Mouse (Mus musculus): ENCODE results near the gene Hvcn1. TPM values are rescaled to one million over a fixed set of nuclear protein-coding genes. Genes with fewer than 3 reads are reported as not detected.
A peak's percentile ranks its signal among the peaks of the same experiment; 100 is the strongest.

Hvcn1 gene
- polyA plus RNA-seq, 1 experiment from 2014 or later: 9.6 TPM

DNA sequence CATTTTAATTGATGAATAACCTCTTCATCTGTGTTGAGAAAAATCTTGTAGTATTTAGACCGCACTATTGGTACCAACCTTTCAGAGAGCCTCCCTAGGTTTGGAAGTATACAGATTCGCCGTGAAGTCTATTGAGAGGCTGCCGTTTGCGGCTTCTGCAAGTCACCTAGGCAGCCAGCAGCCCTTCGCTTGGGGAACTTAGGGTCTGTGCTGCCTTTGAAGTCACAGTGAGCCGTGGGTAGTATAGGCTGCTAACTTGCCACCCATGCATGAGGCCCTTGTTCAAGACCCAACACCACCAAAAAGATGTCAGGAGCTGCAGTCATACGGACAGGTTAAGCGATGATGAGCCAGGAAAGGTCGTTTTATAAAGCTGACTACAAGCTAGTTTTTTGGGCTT lies 79.6 kb downstream of the Hvcn1 start:
- Histone ChIP-seq H3K36me3 (peaks cover 34% of the 10 kb centered on the region), H3K27me3 (ENCODE audit: insufficient read depth, poor library complexity, severe bottlenecking) (0 out of 2 replicates have a peak, but pooled peaks cover 5% of the 10 kb centered on the region), H3K9me3 (peaks cover 6% of the 10 kb centered on the region; the same call in 1 of the 2 replicates), H3K27ac (no peak overlapping the region), H3K4me3 (peak overlapping the region; percentile 89; the same call in 1 of the 2 replicates), H3K4me1 (replicated peaks) (peaks cover 21% of the 10 kb centered on the region)
- no peak for DNase-seq (ENCODE audit: low spot score)
- 89% methylated on average over 10 of the region's 10 CpGs for WGBS

DNA sequence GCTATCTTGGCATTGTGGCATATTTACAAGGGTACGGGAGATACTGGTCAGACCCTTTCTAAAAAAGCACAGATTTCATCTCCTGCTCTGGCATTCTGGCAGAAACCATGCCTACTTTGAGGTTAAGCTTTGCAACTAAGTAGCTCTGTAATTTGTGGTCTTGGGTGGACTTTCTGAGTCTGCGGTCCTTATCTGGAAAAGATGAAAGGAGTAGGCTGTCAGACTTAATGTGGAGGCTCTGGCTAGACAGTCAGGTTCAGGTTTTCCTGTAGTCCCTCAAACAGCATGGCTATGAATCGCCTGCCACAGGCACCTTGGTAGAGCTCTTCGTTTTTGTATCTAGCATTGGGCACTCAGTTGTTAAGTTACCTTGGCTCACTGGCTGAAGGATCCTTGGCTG lies 80.4 kb downstream of the Hvcn1 start:
- Histone ChIP-seq H3K27me3 (ENCODE audit: insufficient read depth, poor library complexity, severe bottlenecking) (0 out of 2 replicates have a peak, but pooled peaks cover 3% of the 10 kb centered on the region), H3K9me3 (peaks cover 6% of the 10 kb centered on the region; the same call in 1 of the 2 replicates), H3K4me1 (replicated peaks) (peaks cover 28% of the 10 kb centered on the region), H3K4me3 (no peak overlapping the region), H3K36me3 (peaks cover 34% of the 10 kb centered on the region), H3K27ac (no peak overlapping the region)
- 96% methylated on average over 4 of the region's 4 CpGs for WGBS
- no peak for DNase-seq (ENCODE audit: low spot score)

DNA sequence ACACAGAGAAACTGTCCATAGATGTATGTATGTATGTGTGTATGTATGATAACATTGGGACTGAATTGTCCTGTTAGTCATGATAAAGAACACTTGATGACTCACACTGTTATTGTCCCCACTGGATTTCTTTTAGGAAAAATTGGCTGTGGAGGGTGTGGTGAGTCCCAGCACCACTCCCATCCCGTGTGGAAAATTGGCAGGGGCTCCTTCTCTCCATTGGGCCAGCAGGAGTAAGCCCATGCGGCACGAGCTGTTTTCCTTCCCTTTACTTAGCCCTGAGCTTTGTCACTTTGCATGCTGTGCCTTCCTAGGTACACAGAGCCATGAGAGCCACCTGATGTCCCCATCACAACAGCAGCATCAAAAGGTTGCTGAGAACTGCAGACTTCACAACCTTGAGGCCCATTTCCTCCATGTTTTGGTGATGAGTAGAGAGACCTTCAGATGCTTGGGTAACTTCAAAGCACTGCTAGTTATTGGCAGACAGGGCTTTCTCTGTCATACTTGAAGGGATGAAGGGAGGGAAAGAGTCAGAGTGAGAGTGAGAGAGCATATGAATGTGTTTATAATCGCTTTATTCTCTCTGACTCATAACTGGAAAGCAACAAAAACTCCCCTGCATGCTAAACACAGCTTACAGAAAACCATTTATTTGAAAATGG lies 81.7 kb downstream of the Hvcn1 start:
- Histone ChIP-seq H3K27ac (no peak overlapping the region), H3K4me3 (no peak overlapping the region), H3K27me3 (ENCODE audit: insufficient read depth, poor library complexity, severe bottlenecking) (no peaks in the 10 kb centered on the region), H3K4me1 (replicated peaks) (peaks cover 41% of the 10 kb centered on the region), H3K36me3 (peaks cover 34% of the 10 kb centered on the region), H3K9me3 (peaks cover 6% of the 10 kb centered on the region; the same call in 1 of the 2 replicates)
- 96% methylated on average over 4 of the region's 4 CpGs for WGBS
- no peak for DNase-seq (ENCODE audit: low spot score)

DNA sequence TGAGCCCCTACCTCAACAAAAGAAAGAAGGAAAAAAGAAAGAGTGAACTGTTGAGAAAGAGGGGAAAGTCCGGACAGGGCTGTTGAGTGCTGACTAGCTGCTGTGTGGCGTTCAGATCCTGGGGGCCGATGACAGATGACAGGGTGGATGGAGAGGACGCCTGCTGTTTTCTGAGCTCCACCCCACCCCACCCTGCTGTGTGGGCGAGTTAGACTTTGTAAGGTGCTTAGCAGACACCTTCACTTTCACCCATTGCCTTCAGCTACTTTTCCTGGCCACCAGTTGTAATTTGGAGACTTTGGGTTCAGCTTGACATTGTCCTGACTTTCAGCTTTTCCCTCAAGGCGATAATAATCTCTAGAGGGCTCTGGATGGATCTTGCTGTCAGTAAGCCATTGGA lies 84.5 kb downstream of the Hvcn1 start:
- no peak for DNase-seq (ENCODE audit: low spot score)
- no peaks in the 10 kb centered on the region for H3K27me3 ChIP-seq (ENCODE audit: insufficient read depth, poor library complexity, severe bottlenecking)
- peaks cover 34% of the 10 kb centered on the region for H3K36me3 ChIP-seq
- H3K27ac ChIP-seq: no peak overlapping the region
- WGBS: 54% methylated on average over 6 of the region's 6 CpGs
- H3K4me1 ChIP-seq (replicated peaks): peaks cover 51% of the 10 kb centered on the region
- no peak overlapping the region for H3K4me3 ChIP-seq
- H3K9me3 ChIP-seq: peaks cover 6% of the 10 kb centered on the region; the same call in 1 of the 2 replicates

Other genes with a start within 250 kb of the Hvcn1 start
- gene Cux2, start 156.7 kb upstream of the Hvcn1 start, polyA plus RNA-seq (2016; fragmentation: Nextera tagmentation; extraction: Ambion mirVana): 4.5 and 12.0 TPM in 2 replicates
- 0.59 and 1.4 TPM in 2 replicates for gene Myl2, start 105.9 kb upstream of the Hvcn1 start, polyA plus RNA-seq (2016; fragmentation: Nextera tagmentation; extraction: Ambion mirVana)
- gene Ccdc63, start 66.0 kb upstream of the Hvcn1 start, polyA plus RNA-seq (2016; fragmentation: Nextera tagmentation; extraction: Ambion mirVana): 0.12 TPM in 1 of 2 replicates, not detected in the other
- 311 and 319 TPM in 2 replicates for gene Ppp1cc, start 48.5 kb upstream of the Hvcn1 start, polyA plus RNA-seq (2016; fragmentation: Nextera tagmentation; extraction: Ambion mirVana)
- gene Tctn1, start 57.7 kb downstream of the Hvcn1 start, polyA plus RNA-seq (2016; fragmentation: Nextera tagmentation; extraction: Ambion mirVana): 5.2 and 6.0 TPM in 2 replicates
- 6.5 and 8.4 TPM in 2 replicates for gene Pptc7, start 77.6 kb downstream of the Hvcn1 start, polyA plus RNA-seq (2016; fragmentation: Nextera tagmentation; extraction: Ambion mirVana)
- 8.1 and 9.7 TPM in 2 replicates for gene Rad9b, start 147.4 kb downstream of the Hvcn1 start, polyA plus RNA-seq (2016; fragmentation: Nextera tagmentation; extraction: Ambion mirVana)
- 211 and 225 TPM in 2 replicates for gene Vps29, start 147.6 kb downstream of the Hvcn1 start, polyA plus RNA-seq (2016; fragmentation: Nextera tagmentation; extraction: Ambion mirVana)
- gene Gpn3, start 165.1 kb downstream of the Hvcn1 start, polyA plus RNA-seq (2016; fragmentation: Nextera tagmentation; extraction: Ambion mirVana): 67.7 and 78.8 TPM in 2 replicates
- gene Fam216a, start 165.6 kb downstream of the Hvcn1 start, polyA plus RNA-seq (2016; fragmentation: Nextera tagmentation; extraction: Ambion mirVana): 90.4 and 109 TPM in 2 replicates
- 90.2 and 97.9 TPM in 2 replicates for gene Arpc3, start 185.1 kb downstream of the Hvcn1 start, polyA plus RNA-seq (2016; fragmentation: Nextera tagmentation; extraction: Ambion mirVana)
- gene Anapc7, start 214.9 kb downstream of the Hvcn1 start, polyA plus RNA-seq (2016; fragmentation: Nextera tagmentation; extraction: Ambion mirVana): 52.0 and 54.8 TPM in 2 replicates